Mouse (Mus musculus) ES-E14 (cell line): ENCODE measurements around the gene Il10rb.

Experiments used
- CHD2 ChIP-seq: IDR thresholded peaks from 2 replicates; pipeline ENCODE4 v1.6.1; 2014; ENCODE audit warnings: mild to moderate bottlenecking, low read depth, low read length, inconsistent platforms
- MAFK ChIP-seq: IDR thresholded peaks from 2 replicates; pipeline ENCODE4 v1.6.1; 2014; ENCODE audit warnings: mild to moderate bottlenecking, low read depth, low read length, inconsistent platforms; ENCODE audit not compliant: insufficient read depth
- ZC3H11A ChIP-seq: IDR thresholded peaks from 2 replicates; pipeline ENCODE4 v1.6.1; 2012; ENCODE audit warnings: low read depth, mild to moderate bottlenecking, inconsistent platforms, low read length, borderline replicate concordance
- ZNF384 ChIP-seq: IDR thresholded peaks from 2 replicates; pipeline ENCODE4 v1.6.1; 2012; ENCODE audit warnings: low read depth, low read length, inconsistent platforms

- no peak for TF ChIP-seq ZNF384
- no peak for TF ChIP-seq MAFK
- no peak for TF ChIP-seq ZC3H11A
- no peak for TF ChIP-seq CHD2
These were observed 59.7 kb downstream of the Il10rb start for GRCm38 (mm10) chr16:91465505-91466240.
